Mouse (Mus musculus) heart, postnatal 0 days (tissue): ENCODE measurements at regions not wholly inside any gene's neighbourhood (a gene's known extent, or its start where the extent isn't known, plus 50 kb on each side); places are given as distances from the start of the nearest gene placed in this dataset.

Experiments
- CTCF ChIP-seq: IDR thresholded peaks from 2 replicates; pipeline ENCODE4 v1.5.1; 2016; ENCODE audit warnings: antibody characterized with exemption, control low read depth, low read depth
- EP300 ChIP-seq: IDR thresholded peaks from 2 replicates; pipeline ENCODE4 v1.6.1; 2016; ENCODE audit warnings: antibody characterized with exemption, low read depth

DNA sequence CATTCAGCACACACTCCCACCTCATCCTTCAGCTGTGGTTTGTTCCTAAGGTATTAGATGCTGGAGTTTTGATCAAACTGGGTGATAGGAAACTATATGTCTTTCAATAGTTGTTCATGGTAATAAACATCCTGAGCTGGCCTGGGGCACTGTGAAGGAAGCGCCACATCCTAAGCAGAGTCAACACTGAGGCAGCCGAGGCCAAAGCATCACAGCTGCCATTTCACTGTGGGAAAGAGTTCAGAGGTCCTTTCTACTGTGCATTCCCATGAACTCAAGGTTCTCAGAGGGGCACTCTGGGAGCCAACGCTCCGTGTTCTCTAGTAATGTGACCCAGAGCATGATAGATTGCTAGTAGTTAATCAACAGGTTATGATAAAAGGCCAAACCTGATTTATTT lies 497.9 kb downstream of the Cetn3 start:
- TF ChIP-seq CTCF (no peak), EP300 (no peak)
